In genomic region chr2:35434576-35435123, GRCm38 (mm10) we compare ENCODE assay signal across 25 mouse cellular contexts. TPM values are rescaled to one million over a fixed set of nuclear protein-coding genes. Genes with fewer than 3 reads are reported as not detected.
DNase-seq lines count a peak whose midpoint lies in the region; ATAC-seq and TF ChIP-seq lines count a peak whose summit lies in the region.
"Had no signal": no experiment of that assay in that cellular context is flagged by ENCODE, and none has a peak within 500 bp of the region (broad histone marks: within the 10 kb centered on the region; RNA-seq: fewer than 3 reads in every experiment).

No protein-coding gene starts in this region.

- no peak overlapping the region for H3K9ac ChIP-seq in heart, adult 2 months (ENCODE audit: low read depth, low read length)
- H3K9ac ChIP-seq in kidney, postnatal 0 days (ENCODE audit: low read depth, low read length), result no peak overlapping the region
- H3K9ac ChIP-seq in stomach, embryonic 15.5 days, result no peak overlapping the region
- H3K9ac ChIP-seq: lung, embryonic 15.5 days; midbrain, embryonic 12.5 days had no signal

- intact Hi-C loops in heart, adult 2 months (cut with DNase I), result no loop called here
- intact Hi-C loops in heart, postnatal 25 days (cut with DNase I), result loop anchor here (5.0 kb wide), 1 partner anchor 78 kb away; no protein-coding TSS in a partner anchor

- 53% methylated on average over 6 of the region's 6 CpGs for WGBS in heart, adult 2 months
- WGBS in kidney, postnatal 0 days, result 58% methylated on average over 6 of the region's 6 CpGs
- WGBS in kidney, adult 2 months, result 63% methylated on average over 6 of the region's 6 CpGs
- whole genome bisulfite sequencing in embryonic facial prominence, embryonic 10.5 days, result 81% methylated on average over 6 of the region's 6 CpGs
- 67% methylated on average over 6 of the region's 6 CpGs for WGBS in stomach, embryonic 15.5 days

- H3K27me3 ChIP-seq in heart, adult 2 months (ENCODE audit: control insufficient read depth, insufficient read depth, low read length), result no peaks in the 10 kb centered on the region
- H3K27me3 ChIP-seq in kidney, postnatal 0 days (ENCODE audit: insufficient read depth, low read length), result no peaks in the 10 kb centered on the region
- H3K27me3 ChIP-seq in kidney, adult 2 months (replicated peaks; ENCODE audit: control insufficient read depth, insufficient read depth, low read length), result no peaks in the 10 kb centered on the region
- no peaks in the 10 kb centered on the region for H3K27me3 ChIP-seq in embryonic facial prominence, embryonic 10.5 days (replicated peaks; ENCODE audit: low read depth, poor library complexity, severe bottlenecking)
- H3K27me3 ChIP-seq in stomach, embryonic 15.5 days (replicated peaks), result no peaks in the 10 kb centered on the region
- H3K27me3 ChIP-seq: lung, embryonic 15.5 days; midbrain, embryonic 12.5 days had no signal

- H3K4me2 ChIP-seq in kidney, postnatal 0 days (ENCODE audit: low read length), result no peak overlapping the region
- H3K4me2 ChIP-seq in stomach, embryonic 15.5 days, result no peak overlapping the region
- H3K4me2 ChIP-seq: lung, embryonic 15.5 days; midbrain, embryonic 12.5 days had no signal

- TF ChIP-seq CTCF in heart, adult 2 months (IDR thresholded peaks at IDR 0.05), result no peak
- TF ChIP-seq CTCF in kidney, postnatal 0 days (IDR thresholded peaks at IDR 0.05; ENCODE audit: low read depth), result no peak
- TF ChIP-seq CTCF in kidney, adult 2 months (conservative IDR thresholded peaks at IDR 0.05; ENCODE audit: insufficient read depth, insufficient read length, low read depth, low read length), result no peak

- no peak overlapping the region for H3K4me3 ChIP-seq in heart, adult 2 months
- no peak overlapping the region for H3K4me3 ChIP-seq in kidney, postnatal 0 days (replicated peaks; ENCODE audit: low read depth, low read length)
- H3K4me3 ChIP-seq in kidney, adult 2 months (ENCODE audit: insufficient read depth, low read depth, low read length), result no peak overlapping the region
- H3K4me3 ChIP-seq in embryonic facial prominence, embryonic 10.5 days, result no peak overlapping the region
- H3K4me3 ChIP-seq in stomach, embryonic 15.5 days (replicated peaks), result no peak overlapping the region
- H3K4me3 ChIP-seq: lung, embryonic 15.5 days; midbrain, embryonic 12.5 days had no signal

- no peak for TF ChIP-seq EP300 in heart, adult 2 months (IDR thresholded peaks at IDR 0.05; ENCODE audit: insufficient read depth, low read depth, low read length)

- ATAC-seq in kidney, postnatal 0 days (replicated peaks; ENCODE audit: low FRiP score, low read depth), result 0 out of 2 replicates have a peak, but pooled peaks have one; percentile 25
- ATAC-seq in stomach, embryonic 15.5 days (ENCODE audit: insufficient read depth, low FRiP score, low read depth), result no peak
- ATAC-seq: forebrain, embryonic 14.5 days; hindbrain, postnatal 0 days had no signal

- H3K36me3 ChIP-seq in heart, adult 2 months (ENCODE audit: control insufficient read depth, insufficient read depth, low read length), result no peaks in the 10 kb centered on the region
- H3K36me3 ChIP-seq in kidney, postnatal 0 days (ENCODE audit: insufficient read depth, low read length), result no peaks in the 10 kb centered on the region
- H3K36me3 ChIP-seq in kidney, adult 2 months (ENCODE audit: control insufficient read depth, insufficient read depth, low read length), result no peaks in the 10 kb centered on the region
- no peaks in the 10 kb centered on the region for H3K36me3 ChIP-seq in embryonic facial prominence, embryonic 10.5 days (replicated peaks)
- H3K36me3 ChIP-seq in stomach, embryonic 15.5 days, result no peaks in the 10 kb centered on the region
- H3K36me3 ChIP-seq: lung, embryonic 15.5 days; midbrain, embryonic 12.5 days had no signal

- peaks cover 15% of the 10 kb centered on the region for H3K4me1 ChIP-seq in heart, adult 2 months (ENCODE audit: control insufficient read depth, insufficient read depth, low read length)
- H3K4me1 ChIP-seq in kidney, postnatal 0 days (replicated peaks; ENCODE audit: insufficient read depth, low read length), result peaks cover 26% of the 10 kb centered on the region; the same call in 1 of the 2 replicates
- H3K4me1 ChIP-seq in kidney, adult 2 months (ENCODE audit: control insufficient read depth, insufficient read depth, low read length), result 0 out of 2 replicates have a peak, but pooled peaks cover 3% of the 10 kb centered on the region
- peaks cover 38% of the 10 kb centered on the region for H3K4me1 ChIP-seq in embryonic facial prominence, embryonic 10.5 days
- peaks cover 35% of the 10 kb centered on the region for H3K4me1 ChIP-seq in stomach, embryonic 15.5 days
- H3K4me1 ChIP-seq: midbrain, embryonic 12.5 days had no signal

- no peak for TF ChIP-seq POLR2A in heart, adult 2 months (IDR thresholded peaks at IDR 0.05; ENCODE audit: insufficient read depth, low read depth, low read length)
- no peak for TF ChIP-seq POLR2A in kidney, adult 2 months (IDR thresholded peaks at IDR 0.05; ENCODE audit: low read depth, low read length)

- no peak for DNase-seq in heart, adult 2 months
- no peak for DNase-seq in heart, postnatal 25 days (ENCODE audit: low spot score)
- DNase-seq in kidney, postnatal 0 days (ENCODE audit: low spot score), result no peak
- DNase-seq in kidney, adult 2 months, result no peak
- no peak for DNase-seq in embryonic facial prominence, embryonic 10.5 days (ENCODE audit: low spot score)
- DNase-seq in adrenal gland, postnatal 14 days, result no peak
- DNase-seq in spleen, postnatal 14 days (ENCODE audit: low spot score in 2 of 2), result no peak
- DNase-seq: B cell, adult 2 months; cerebellum, postnatal 14 days; embryo, embryonic 11 days; kidney, adult 11 months; kidney, postnatal 36 days; right cerebral cortex, postnatal 4 days; thymus, adult 2 months had no signal

- H3K27ac ChIP-seq in heart, adult 2 months, result peak overlapping the region; percentile 89
- 0 out of 2 replicates have a peak overlapping the region, but pooled peaks have one; percentile 1 for H3K27ac ChIP-seq in kidney, postnatal 0 days
- no peak overlapping the region for H3K27ac ChIP-seq in kidney, adult 2 months (ENCODE audit: insufficient read depth, low read depth, low read length)
- H3K27ac ChIP-seq in embryonic facial prominence, embryonic 10.5 days (replicated peaks), result 0 out of 2 replicates have a peak overlapping the region, but pooled peaks have one; percentile 4
- H3K27ac ChIP-seq in stomach, embryonic 15.5 days, result peak overlapping the region; percentile 65
- H3K27ac ChIP-seq: hindbrain, postnatal 0 days; macrophage; midbrain, embryonic 12.5 days had no signal

- H3K9me3 ChIP-seq in kidney, postnatal 0 days (replicated peaks; ENCODE audit: low read length), result no peaks in the 10 kb centered on the region
- no peaks in the 10 kb centered on the region for H3K9me3 ChIP-seq in embryonic facial prominence, embryonic 10.5 days
- H3K9me3 ChIP-seq in stomach, embryonic 15.5 days, result no peaks in the 10 kb centered on the region
- H3K9me3 ChIP-seq: lung, embryonic 15.5 days; midbrain, embryonic 12.5 days had no signal

- no peaks in the 10 kb centered on the region for H3K79me2 ChIP-seq in heart, adult 2 months (replicated peaks; ENCODE audit: control insufficient read depth, insufficient read depth, low read length)

RNA-seq across cellular contexts. Expression of gene Ggta1, which starts 28.4 kb away (rescaled TPM):
- 10 to 100 TPM; 15.4 to 15.5 TPM for total RNA-seq in heart, adult 2 months (2021)
- polyA plus RNA-seq in heart, adult 2 months (2012; rRNA removed), result 8.6 and 16.0 TPM in 2 replicates
- total RNA-seq in heart, postnatal 25 days (2021), result 10 to 100 TPM; 20.4 to 23.7 TPM
- 16.2 and 16.5 TPM in 2 replicates for polyA plus RNA-seq in kidney, postnatal 0 days (2015; fragmentation: Nextera tagmentation; extraction: Ambion mirVana)
- 4.6 and 6.1 TPM in 2 replicates for polyA plus RNA-seq in kidney, adult 2 months (2012; rRNA removed)
- 6.3 and 8.0 TPM in 2 replicates for polyA plus RNA-seq in embryonic facial prominence, embryonic 10.5 days (2016; fragmentation: Nextera tagmentation; extraction: Ambion mirVana)
- polyA plus RNA-seq in stomach, embryonic 15.5 days (2015; fragmentation: Nextera tagmentation; extraction: Ambion mirVana), result 26.7 and 28.6 TPM in 2 replicates
- 14.3 and 16.6 TPM in 2 replicates for total RNA-seq in adrenal gland, postnatal 14 days (2021)

RNA-seq across cellular contexts. Expression of gene 4930402F06Rik, which starts 37.7 kb away (rescaled TPM):
- not detected for total RNA-seq in heart, adult 2 months (2021)
- polyA plus RNA-seq in heart, adult 2 months (2012; rRNA removed), result not detected in 2 replicates
- total RNA-seq in heart, postnatal 25 days (2021), result not detected
- polyA plus RNA-seq in kidney, postnatal 0 days (2015; fragmentation: Nextera tagmentation; extraction: Ambion mirVana), result not detected in 2 replicates
- polyA plus RNA-seq in kidney, adult 2 months (2012; rRNA removed), result not detected in 2 replicates
- polyA plus RNA-seq in embryonic facial prominence, embryonic 10.5 days (2016; fragmentation: Nextera tagmentation; extraction: Ambion mirVana), result not detected in 2 replicates
- polyA plus RNA-seq in stomach, embryonic 15.5 days (2015; fragmentation: Nextera tagmentation; extraction: Ambion mirVana), result not detected in 2 replicates
- total RNA-seq in adrenal gland, postnatal 14 days (2021), result not detected in 2 replicates
- total RNA-seq: hindbrain, postnatal 0 days; layer of hippocampus, postnatal 10 days; left cerebral cortex, postnatal 10 days; liver, adult 2 months; neutrophil, adult 5-6 weeks had no signal
- polyA plus RNA-seq: forebrain, embryonic 14.5 days; heart, embryonic 14.5 days; hindbrain, postnatal 0 days; liver, adult 2 months; lung, embryonic 15.5 days; macrophage; midbrain, embryonic 12.5 days; thymus, adult 2 months had no signal
